Mouse (Mus musculus) monocyte, adult 5-6 weeks (primary cell): ENCODE data around the gene Anxa7. TPM values are rescaled to one million over a fixed set of nuclear protein-coding genes. Genes with fewer than 3 reads are reported as not detected.

Experiments
- ATAC-seq: fragments of 153-309, 156-312 bp; replicated peaks from 2 replicates; pipeline ENCODE4 v1.8.0; 2017; ENCODE audit warnings: mild to moderate bottlenecking; ENCODE audit not compliant: low TSS enrichment, insufficient number of reproducible peaks, severe bottlenecking, poor library complexity, low FRiP score
- total RNA-seq: library from RNA; stranded (forward); fragments of 200-1000, 200-491, 200-594 nt; gene quantifications from 3 replicates; pipeline ENCODE4 v1.2.3, GENCODE M21; 2017

Anxa7 gene
- 70.7 to 97.0 TPM (median 87.2 TPM) in 3 replicates for total RNA-seq

DNA sequence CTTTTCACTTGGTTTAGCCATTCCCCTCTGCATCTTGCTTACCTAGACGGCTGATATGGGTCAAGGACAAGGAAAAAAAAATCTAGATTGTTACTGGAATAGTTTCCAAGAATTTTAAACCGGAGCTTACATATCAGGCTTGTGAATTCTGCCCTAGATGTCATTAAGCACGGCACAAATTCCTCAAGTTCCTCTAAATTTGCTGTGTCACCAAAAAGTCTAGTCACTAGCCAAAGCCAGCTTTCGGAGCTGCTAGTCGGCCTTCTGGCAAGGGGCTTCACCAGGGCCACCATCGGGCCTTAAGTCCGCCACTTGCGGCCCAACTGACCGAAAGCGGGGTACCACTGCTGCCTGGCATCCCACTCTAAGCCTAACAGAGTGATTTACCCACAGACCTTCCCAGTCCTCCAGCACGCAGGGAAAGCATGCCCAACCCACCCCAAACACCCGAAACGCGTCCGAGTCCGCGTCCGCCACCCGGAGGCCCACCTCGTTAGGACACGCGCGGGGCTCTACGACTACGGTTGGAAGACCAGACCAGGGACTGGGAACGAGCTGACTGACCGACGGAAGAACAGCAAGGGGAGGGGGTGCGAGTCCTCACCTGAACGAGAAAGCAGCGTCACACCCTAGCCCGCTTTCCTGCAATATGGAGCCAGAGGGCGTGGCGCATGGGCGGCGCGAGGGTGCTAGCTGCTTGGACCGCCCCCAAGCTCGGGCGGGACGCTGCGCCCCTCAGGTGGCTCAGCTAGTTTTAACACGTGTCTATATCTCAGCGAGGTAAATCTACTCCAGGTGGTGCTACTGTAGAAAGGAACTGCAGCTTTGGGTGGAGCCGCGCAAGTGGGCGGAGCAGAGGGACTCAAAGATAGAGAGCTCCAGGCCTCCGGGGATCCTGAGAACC is at the start of gene Anxa7:
Gene Anxa7, minus strand, starts transcription at position 843 of the 904 bp plus-strand sequence.
- peak; percentile 52; the same call in 1 of the 2 replicates for ATAC-seq

DNA sequence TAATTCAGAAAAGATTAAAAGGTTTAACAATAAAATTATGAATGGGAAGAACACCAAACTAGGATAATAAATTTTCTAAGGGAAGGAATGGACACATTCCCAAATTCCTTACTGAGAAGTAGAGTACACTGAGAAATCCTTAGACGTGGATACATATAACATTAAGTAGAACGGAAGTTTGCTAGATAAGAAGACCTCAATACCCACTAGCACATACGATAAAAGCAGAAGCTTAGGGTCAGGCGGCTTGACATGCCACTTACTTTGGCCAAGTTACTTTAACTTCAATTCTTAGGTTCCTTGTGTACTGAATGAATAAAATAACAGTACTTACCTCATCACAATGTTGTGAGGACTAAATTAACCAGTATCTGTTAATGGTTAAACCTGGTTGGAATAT is 49.7 kb upstream of the Anxa7 start:
- no peak for ATAC-seq

DNA sequence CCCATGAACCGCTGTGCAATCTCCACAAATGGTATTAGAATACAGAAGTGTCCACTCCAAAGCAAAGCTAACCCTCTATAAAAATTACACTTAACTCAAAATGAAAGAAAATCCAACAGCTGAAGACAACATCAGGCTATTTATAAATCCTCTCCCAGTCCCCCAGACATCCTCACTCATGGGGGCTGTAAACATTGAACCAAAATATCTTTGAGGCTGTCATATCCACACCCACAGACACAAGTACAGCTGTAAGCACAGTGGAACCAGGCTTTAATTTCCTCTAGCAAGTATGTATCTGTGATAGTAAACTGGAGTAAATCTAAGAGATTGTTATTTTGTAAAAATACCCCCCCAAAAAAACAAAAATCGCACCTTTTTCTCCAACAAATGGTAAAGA is 40.2 kb upstream of the Anxa7 start:
- ATAC-seq: no peak

- ATAC-seq: peak; percentile 71; the same call in 1 of the 2 replicates
Measured at GRCm38 (mm10) chr14:20508424-20508823, 28.5 kb upstream of the Anxa7 start.

DNA sequence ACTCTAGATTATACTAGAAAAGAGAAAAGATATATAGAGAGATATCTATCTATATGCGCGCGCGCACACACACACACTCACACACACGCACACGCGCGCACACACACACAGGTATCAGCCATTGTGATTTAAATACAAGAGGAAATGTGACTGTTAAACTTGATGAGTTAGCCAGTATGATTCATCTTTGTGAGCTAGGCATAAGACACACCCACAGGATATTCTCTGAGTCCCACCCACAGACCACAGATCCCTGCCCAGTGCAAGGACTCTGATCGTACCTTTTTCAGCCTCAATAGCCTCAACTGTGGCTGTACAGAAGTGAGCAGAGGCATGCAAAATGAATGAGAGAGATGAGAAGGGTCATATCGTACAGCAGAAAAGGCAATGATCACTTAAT is 23.0 kb upstream of the Anxa7 start:
- 0 out of 2 replicates have a peak, but pooled peaks have one; percentile 56 for ATAC-seq

DNA sequence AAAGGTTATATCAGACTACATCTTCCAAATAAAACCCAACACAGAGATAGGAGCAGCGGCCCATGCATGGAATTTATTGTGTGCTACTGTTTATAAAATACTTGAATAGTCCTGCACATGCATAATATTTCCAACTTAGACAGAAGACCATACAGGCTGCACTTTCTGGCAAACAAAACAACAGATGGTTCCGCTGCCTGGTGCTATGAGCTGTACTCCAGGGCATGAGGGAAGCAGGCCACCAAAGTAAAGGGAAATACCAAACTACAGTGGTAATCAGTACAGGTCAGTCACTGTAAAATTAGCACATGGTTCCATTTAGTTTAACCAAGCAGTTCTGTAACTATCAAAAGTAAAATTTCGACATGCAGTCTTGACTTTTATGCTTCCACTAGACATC is 20.0 kb upstream of the Anxa7 start:
- ATAC-seq: no peak

DNA sequence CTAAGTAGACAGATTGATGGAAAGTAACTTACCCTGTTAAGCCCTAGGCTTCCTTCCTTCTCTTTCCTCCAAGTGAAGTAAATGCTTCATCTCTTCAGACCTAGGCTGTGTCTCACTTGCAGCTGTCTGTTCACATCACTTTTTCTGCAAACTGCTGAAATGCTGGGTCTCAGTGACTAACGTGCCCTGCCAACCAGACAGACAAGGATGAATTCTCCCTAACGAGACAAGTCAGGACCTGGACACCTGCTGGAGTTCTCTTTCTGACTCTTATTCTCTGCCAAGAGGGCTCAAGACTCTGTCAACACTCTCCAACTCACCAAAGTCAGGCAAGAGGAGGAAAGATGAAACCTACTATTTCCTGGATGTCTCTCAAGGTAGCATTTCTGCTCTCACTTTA is 16.7 kb upstream of the Anxa7 start, which contains the start of gene Mss51:
Gene Mss51, minus strand, starts transcription at position 299 of the 400 bp plus-strand sequence.
- no peak for ATAC-seq

DNA sequence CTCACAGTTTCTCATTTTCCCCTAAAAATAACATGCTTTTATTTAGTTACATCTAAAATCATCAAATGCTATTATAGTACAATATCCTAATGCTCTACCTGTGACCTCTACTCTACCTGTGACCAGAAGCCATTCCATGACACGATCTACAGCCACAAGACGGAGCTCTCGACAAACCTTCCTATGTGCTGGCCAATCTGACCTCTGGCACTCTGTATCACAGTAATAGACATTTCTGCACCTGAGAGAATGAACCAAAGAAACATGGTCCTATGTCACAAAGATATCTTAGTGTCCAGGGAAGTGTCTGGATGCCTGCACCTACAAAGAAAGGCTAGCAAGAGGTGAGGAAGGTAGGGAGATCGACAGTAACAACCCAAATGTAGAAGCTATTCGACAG is 6.1 kb upstream of the Anxa7 start:
- no peak for ATAC-seq

GRCm38 (mm10) chr14:20482051-20482751 is 2.3 kb upstream of the Anxa7 start:
- ATAC-seq: no peak

DNA sequence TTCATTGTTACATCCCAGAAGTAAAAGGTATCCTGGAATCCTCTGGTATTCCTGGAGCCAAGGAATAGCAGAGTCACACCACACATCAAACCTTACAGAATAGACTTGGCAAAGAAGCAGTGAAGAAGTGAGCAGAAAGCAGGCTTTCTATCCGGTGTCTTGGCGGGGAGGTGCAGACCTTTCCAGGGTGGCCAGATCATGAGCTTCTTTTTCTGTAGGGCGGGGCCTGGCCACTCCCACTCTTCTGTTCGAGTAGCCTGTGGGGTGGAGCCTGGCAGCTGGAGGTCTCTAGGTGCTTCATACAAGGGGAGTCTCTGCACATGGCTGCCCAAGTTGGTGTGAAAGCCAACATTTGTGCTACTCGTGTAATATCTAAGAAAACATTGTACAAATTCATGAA is 1.3 kb upstream of the Anxa7 start:
- ATAC-seq: no peak

- no peak for ATAC-seq
Measured at GRCm38 (mm10) chr14:20480195-20480579, 254 bp upstream of the Anxa7 start.

GRCm38 (mm10) chr14:20478801-20479200 is 1.1 kb downstream of the Anxa7 start:
- peak; percentile 70 for ATAC-seq

GRCm38 (mm10) chr14:20478385-20478784 is 1.5 kb downstream of the Anxa7 start:
- ATAC-seq: no peak

- ATAC-seq: no peak
Measured at GRCm38 (mm10) chr14:20477261-20478025, 2.5 kb downstream of the Anxa7 start.

- no peak for ATAC-seq
Measured at GRCm38 (mm10) chr14:20460216-20460615, 19.7 kb downstream of the Anxa7 start.

GRCm38 (mm10) chr14:20458378-20458777 is 21.6 kb downstream of the Anxa7 start:
- no peak for ATAC-seq

DNA sequence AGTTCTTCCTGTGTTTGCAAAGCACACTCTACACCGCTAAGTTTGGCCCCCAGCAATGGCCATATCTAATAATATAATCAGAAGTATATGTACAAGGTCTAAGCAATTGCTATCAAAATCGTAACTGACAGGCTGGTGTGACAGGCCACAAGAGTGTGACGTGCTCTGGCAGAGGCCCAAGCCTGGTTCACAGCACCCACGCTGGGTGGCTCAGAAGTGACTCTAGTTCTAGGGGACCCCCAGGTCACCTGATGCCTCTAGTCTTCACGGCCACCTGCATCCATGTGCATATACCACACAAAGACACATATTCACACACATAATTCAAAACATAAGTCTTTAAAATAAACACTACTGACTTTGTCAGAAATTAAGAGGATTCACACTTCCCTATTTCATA is 27.0 kb downstream of the Anxa7 start:
- no peak for ATAC-seq

GRCm38 (mm10) chr14:20451765-20452331 is 28.1 kb downstream of the Anxa7 start, which contains the start of gene Cfap70:
Gene Cfap70 (minus strand): TSS chr14:20452226.
- ATAC-seq: no peak

- no peak for ATAC-seq
Measured at GRCm38 (mm10) chr14:20451302-20451701, 28.6 kb downstream of the Anxa7 start.
